Mouse (Mus musculus): ENCODE data around the gene Mustn1.

Mustn1 gene

GRCm38 (mm10) chr14:30878958-30879571 is at the start of gene Mustn1:
Gene Mustn1 (plus strand): TSS chr14:30879200.
- DNase-seq (ENCODE audit: low spot score in 2 of 2) = no peak

- DNase-seq (ENCODE audit: low spot score in 2 of 2) = no peak
Measured at GRCm38 (mm10) chr14:30837416-30837996, 41.5 kb upstream of the Mustn1 start.

- no peak for DNase-seq (ENCODE audit: low spot score in 2 of 2)
Measured at GRCm38 (mm10) chr14:30843701-30844100, 35.3 kb upstream of the Mustn1 start.

DNA sequence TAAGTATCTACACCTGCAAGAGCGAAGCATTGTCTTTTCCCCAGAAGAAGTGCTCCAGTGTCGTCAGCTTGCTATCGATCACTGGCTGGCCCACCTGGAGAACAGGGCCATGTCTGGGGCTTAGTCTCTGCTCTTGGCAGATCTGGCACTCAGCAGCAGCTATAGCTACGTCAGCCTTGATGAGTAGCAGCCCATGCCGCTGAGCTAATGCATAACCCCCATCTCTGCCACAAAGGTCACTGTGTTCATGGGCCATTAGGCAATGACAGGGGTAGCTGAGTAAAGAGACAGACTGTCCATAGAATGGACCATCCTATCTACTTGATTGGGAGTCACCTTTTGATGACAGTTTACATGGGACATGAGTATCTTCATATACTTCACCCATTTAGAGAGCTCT is 28.5 kb upstream of the Mustn1 start:
- no peak for DNase-seq (ENCODE audit: low spot score in 2 of 2)

DNA sequence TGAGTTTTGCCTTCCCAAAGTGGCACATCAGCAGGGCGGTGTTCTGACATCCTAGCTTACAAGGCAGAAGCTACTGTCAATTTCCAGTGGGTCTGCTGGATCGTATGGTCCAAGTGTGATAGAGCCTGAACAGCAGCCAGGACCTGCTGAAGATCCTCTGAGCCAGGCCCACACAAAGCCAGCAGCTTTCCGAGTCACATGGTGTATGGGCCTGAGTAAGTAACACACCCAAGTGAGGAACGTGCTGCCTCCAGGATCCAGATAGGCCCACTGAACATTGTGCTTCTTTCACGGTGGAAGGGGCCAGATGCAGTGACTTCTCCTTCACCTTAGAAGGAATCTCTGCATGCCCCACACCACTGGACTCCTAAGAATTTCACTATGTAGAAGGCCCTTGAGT is 26.7 kb upstream of the Mustn1 start:
- no peak for DNase-seq (ENCODE audit: low spot score in 2 of 2)

- no peak for DNase-seq (ENCODE audit: low spot score in 2 of 2)
Measured at GRCm38 (mm10) chr14:30855316-30855715, 23.7 kb upstream of the Mustn1 start.

GRCm38 (mm10) chr14:30856885-30857507 is 22.0 kb upstream of the Mustn1 start:
- DNase-seq (ENCODE audit: low spot score in 2 of 2) = no peak

- peak in 1 of 2 experiments; percentile 44 for DNase-seq (ENCODE audit: low spot score in 2 of 2)
Measured at GRCm38 (mm10) chr14:30857990-30858389, 21.0 kb upstream of the Mustn1 start.

DNA sequence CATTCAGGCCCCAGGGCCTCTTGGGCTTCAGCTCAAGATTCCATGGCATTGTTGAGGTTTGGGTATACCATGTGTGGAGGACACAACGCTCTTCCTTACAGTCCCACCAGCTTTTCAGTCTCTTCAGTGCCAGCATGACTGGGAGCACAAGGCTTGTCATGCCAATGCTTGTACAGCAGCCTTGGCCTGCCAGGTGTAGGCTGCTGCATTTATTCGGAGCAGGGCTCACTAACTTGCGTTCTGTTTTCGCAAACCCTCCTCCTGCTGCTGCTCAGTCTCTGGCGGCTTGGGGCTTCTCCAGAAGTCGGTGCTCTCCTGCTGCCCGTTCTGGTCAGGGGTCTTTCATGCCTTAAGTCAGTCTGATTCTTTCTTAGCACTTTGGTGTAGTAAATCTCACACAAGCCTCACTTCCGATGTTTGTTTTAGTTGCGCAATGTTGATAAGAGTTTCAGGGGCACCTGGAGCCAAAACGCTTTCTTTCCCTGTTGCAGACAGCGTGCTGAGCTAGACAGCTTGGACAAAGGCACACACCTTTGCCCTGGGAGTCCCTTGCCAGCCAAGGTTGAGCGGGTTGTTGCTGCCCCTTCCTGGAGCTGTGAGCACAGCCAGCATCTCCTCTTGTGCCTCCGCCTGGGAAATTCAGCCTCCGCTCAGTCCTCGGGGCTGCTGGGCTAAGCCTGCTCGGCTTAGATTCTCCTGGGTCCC is 17.4 kb upstream of the Mustn1 start:
- DNase-seq (ENCODE audit: low spot score in 2 of 2) = no peak

GRCm38 (mm10) chr14:30862368-30862767 is 16.6 kb upstream of the Mustn1 start:
- no peak for DNase-seq (ENCODE audit: low spot score in 2 of 2)

DNA sequence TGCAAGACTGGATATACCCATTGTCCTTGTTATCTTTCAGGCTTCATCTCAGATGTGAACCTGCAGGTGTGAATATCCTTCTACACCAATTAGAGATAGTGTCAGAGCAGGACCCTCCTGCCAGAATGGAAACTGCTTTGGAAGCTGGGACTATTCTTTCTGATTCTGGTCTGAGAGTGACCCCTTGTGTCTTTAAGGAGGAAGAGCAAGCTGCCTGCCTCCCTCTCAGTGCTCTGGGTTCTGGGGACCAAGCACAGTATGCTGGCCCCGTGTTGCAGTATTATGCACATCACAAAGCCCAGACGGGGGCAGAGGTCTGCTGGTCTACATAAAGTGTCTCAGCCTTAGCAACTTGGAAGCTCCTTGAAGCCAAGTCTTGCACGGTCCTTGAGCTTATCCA is 13.7 kb upstream of the Mustn1 start:
- DNase-seq (ENCODE audit: low spot score in 2 of 2) = no peak

DNA sequence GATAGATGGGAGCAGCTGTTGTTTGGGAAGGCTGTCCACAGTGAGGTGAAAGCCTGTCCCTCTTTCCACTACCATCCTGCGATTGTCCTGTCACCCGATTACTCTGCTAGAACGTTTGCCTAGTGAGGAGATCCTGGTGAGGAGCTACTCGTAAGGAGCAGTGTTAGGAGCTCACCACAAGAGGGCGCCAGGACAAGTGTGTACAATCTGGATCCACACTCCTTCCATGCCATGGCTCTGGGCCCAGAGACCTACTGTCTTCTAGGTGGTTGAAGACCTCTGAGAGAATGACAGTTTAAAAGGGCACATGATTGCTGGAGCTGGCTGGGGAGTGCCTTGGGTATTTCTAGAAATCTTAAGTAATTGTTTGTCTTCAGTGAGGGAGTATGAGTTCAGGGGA is 12.0 kb upstream of the Mustn1 start:
- peak; percentile 52 to 83 for DNase-seq (ENCODE audit: low spot score in 2 of 2)

DNA sequence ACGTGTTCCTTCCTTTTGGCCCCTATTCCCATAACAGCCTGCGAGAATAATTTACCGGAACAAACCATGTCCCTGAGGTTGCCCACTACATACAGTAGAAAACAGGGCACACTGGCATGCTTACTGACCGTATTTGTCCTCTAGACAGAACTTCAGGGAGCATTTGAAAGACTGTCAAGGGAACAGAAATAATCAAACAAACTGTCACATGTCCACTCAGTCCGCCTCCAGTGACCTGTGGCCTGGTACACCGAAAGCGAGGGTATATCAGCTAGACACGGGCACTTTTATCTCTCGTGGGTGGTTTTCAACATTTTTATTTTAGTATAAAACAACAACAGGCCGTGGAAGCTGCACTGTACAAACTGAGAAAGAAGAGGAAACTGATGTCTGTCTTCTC is 10.2 kb upstream of the Mustn1 start:
- DNase-seq (ENCODE audit: low spot score in 2 of 2) = no peak

DNA sequence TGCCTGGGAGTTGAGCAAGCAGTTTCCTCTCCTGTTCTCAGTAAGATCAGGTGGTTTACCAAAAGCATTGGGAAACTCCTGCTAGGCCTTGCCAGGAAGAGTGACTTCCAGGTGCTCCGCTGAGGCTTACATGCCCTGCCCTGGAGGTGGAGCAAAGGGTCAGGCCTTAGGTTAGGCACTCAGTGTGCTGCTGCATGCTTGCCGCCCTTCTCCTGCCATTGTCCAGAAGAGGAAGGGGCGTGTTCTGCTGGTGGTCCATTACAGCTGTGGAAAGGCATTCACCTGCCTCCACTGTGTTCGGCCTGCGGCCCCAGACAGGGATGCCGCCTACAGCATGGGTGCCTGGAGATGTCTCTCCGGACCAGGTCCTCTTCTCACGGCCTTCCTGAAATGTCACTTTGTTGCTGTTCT is 9.6 kb upstream of the Mustn1 start:
- DNase-seq (ENCODE audit: low spot score in 2 of 2) = no peak

- no peak for DNase-seq (ENCODE audit: low spot score in 2 of 2)
Measured at GRCm38 (mm10) chr14:30870206-30871147, 8.5 kb upstream of the Mustn1 start.

DNA sequence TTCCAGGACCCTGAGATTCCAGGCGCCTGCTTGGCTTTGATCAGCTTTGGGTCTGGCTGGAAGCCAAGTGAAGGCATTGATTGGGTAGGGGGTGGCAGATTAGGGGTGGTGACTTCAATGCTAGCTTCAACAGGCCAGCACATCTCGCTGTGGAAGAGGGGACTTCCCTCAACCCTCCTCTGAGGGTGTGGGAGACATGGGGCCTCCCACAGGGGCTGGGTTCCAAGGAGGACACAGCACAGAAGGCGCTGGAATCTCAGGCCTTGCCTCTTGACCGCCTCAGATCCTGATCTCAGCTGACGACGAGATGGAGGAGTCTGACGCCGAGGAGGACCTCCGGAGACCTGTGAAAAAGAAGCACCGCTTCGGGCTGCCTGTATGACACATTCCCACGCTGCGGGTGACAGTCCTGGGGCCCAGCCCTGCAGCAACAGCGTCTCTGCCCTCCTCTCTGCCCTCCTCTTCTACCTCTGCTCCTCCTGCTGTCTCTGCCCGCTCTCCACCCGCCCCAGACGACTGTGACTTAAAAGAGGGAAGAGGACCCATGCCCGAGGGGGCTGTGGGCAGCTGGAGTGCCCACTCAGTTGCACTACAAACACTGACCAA is 4.8 kb upstream of the Mustn1 start:
- DNase-seq (ENCODE audit: low spot score in 2 of 2) = no peak

GRCm38 (mm10) chr14:30875130-30875865 is 3.7 kb upstream of the Mustn1 start:
- DNase-seq (ENCODE audit: low spot score in 2 of 2) = no peak

GRCm38 (mm10) chr14:30875955-30876354 is 3.0 kb upstream of the Mustn1 start:
- DNase-seq (ENCODE audit: low spot score in 2 of 2) = no peak

DNA sequence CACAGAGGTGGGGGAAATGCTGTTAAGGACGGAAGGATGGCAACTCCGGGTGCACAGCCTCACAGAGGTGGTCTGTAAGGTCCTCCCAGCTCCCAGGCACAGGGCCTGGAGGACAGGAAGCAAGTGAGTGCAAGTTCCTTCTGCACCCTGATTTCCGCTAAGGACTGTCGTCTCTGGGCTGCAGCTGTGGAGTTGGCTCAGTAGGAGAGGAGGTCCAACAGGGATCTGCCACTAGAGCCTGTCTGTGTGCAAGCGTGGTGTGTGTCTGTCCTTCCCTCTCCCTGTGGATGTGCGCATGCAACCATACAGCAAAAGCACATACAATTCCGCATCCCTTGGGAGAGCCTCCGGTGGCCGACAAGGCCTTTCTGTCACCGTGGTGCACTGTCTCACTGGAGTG is 2.5 kb upstream of the Mustn1 start:
- DNase-seq (ENCODE audit: low spot score in 2 of 2) = no peak

- DNase-seq (ENCODE audit: low spot score in 2 of 2) = no peak
Measured at GRCm38 (mm10) chr14:30877827-30878226, 1.2 kb upstream of the Mustn1 start.

DNA sequence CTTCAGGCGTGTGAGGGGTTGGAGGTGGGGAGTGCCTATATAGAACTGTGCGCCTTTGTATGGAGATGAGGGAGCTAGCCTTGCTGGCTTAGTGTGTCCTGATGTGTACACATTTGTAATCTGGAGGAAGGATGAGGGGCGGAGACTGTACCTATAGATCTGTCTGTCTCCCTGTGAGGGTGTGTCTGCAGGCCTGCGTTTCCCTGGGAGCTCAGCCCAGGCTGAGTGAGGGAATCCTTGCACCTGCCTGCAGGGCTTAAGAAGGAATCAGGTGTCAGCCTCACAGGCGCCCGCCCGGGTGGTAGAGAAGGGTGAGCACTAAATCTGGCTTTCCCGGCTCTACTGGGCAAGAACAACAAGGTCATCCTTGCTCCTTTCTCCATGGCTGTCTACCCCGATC is 794 bp downstream of the Mustn1 start:
- DNase-seq (ENCODE audit: low spot score in 2 of 2) = no peak

All from spleen, postnatal 10 days (tissue).